ENCODE assay signal across 15 mouse cellular contexts in the genomic region with DNA sequence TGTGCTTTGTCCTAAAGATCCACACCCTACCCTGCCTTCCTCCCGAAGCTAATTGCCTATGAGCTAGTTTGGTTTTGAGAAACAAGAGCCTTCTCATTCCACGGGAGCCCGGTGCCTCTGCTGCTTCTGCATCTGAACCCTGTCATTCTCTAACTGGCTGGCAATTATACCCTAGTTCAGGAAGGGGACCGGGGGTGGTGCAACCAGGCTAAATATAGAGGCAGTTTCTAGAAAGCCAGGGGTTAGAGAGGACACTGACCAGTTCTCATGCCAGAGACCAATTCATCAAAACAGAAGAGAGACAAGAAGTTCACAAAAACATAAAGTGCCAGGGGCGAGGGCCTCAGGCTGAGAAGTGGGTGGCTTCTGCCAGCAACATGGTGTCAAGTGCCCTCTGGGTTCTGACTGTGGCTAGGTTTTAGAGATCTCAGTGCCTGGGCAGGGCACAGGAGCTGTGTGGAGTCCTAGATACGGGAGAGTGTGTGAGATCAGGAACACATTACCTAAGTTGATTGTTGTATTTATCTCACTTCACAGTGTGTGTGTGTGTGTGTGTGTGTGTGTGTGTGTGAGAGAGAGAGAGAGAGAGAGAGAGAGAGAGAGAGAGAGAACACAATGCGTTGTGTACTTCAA. TPM values are rescaled to one million over a fixed set of nuclear protein-coding genes. Genes with fewer than 3 reads are reported as not detected.
A peak's percentile ranks its signal among the peaks of the same experiment; 100 is the strongest.
DNase-seq lines count a peak whose midpoint lies in the region; ATAC-seq and TF ChIP-seq lines count a peak whose summit lies in the region.
"Had no signal": no experiment of that assay in that cellular context is flagged by ENCODE, and none has a peak within 500 bp of the region (broad histone marks: within the 10 kb centered on the region; RNA-seq: fewer than 3 reads in every experiment).

No protein-coding gene starts in this region.

- H3K9me3 ChIP-seq in heart, embryonic 12.5 days (replicated peaks), result no peaks in the 10 kb centered on the region
- H3K9me3 ChIP-seq in limb, embryonic 10.5 days (replicated peaks), result no peaks in the 10 kb centered on the region
- H3K9me3 ChIP-seq in intestine, postnatal 0 days (ENCODE audit: control insufficient read depth), result no peaks in the 10 kb centered on the region
- H3K9me3 ChIP-seq: lung, embryonic 15.5 days; midbrain, embryonic 10.5 days had no signal

- H3K4me1 ChIP-seq in heart, embryonic 12.5 days (replicated peaks), result peaks cover 14% of the 10 kb centered on the region
- peaks cover 18% of the 10 kb centered on the region for H3K4me1 ChIP-seq in limb, embryonic 10.5 days
- 0 out of 2 replicates have a peak, but pooled peaks cover 4% of the 10 kb centered on the region for H3K4me1 ChIP-seq in intestine, postnatal 0 days (replicated peaks; ENCODE audit: control insufficient read depth, insufficient read depth, low read length)
- H3K4me1 ChIP-seq: lung, embryonic 15.5 days; midbrain, embryonic 10.5 days had no signal

- H3K4me3 ChIP-seq in heart, embryonic 12.5 days, result no peak overlapping the region
- no peak overlapping the region for H3K4me3 ChIP-seq in limb, embryonic 10.5 days
- H3K4me3 ChIP-seq in intestine, postnatal 0 days (ENCODE audit: low read depth, low read length), result no peak overlapping the region
- H3K4me3 ChIP-seq: lung, embryonic 15.5 days; midbrain, embryonic 10.5 days had no signal

- no peak overlapping the region for H3K4me2 ChIP-seq in heart, embryonic 12.5 days
- H3K4me2 ChIP-seq in intestine, postnatal 0 days (replicated peaks; ENCODE audit: low read depth), result no peak overlapping the region
- H3K4me2 ChIP-seq: lung, embryonic 15.5 days had no signal

- WGBS in heart, embryonic 12.5 days, result 37% methylated on average over 7 of the region's 7 CpGs
- WGBS in limb, embryonic 10.5 days, result 72% methylated on average over 7 of the region's 7 CpGs
- WGBS in intestine, postnatal 0 days, result 67% methylated on average over 7 of the region's 7 CpGs

- no peak for TF ChIP-seq CTCF in intestine, postnatal 0 days (IDR thresholded peaks at IDR 0.05; ENCODE audit: low read depth)

- peaks cover 10% of the 10 kb centered on the region; the same call in 1 of the 2 replicates for H3K27me3 ChIP-seq in heart, embryonic 12.5 days (replicated peaks)
- H3K27me3 ChIP-seq in limb, embryonic 10.5 days (ENCODE audit: low read depth, poor library complexity, severe bottlenecking), result no peaks in the 10 kb centered on the region
- no peaks in the 10 kb centered on the region for H3K27me3 ChIP-seq in intestine, postnatal 0 days (replicated peaks; ENCODE audit: control insufficient read depth, insufficient read depth, low read length)
- H3K27me3 ChIP-seq: lung, embryonic 15.5 days had no signal

- no peak overlapping the region for H3K27ac ChIP-seq in heart, embryonic 12.5 days (ENCODE audit: poor library complexity, severe bottlenecking)
- H3K27ac ChIP-seq in limb, embryonic 10.5 days, result peak overlapping the region; percentile 25; the same call in 1 of the 2 replicates
- H3K27ac ChIP-seq in intestine, postnatal 0 days (ENCODE audit: low read depth, low read length), result no peak overlapping the region
- H3K27ac ChIP-seq: lung, embryonic 15.5 days; midbrain, embryonic 10.5 days had no signal

- no peak overlapping the region for H3K9ac ChIP-seq in heart, embryonic 12.5 days
- H3K9ac ChIP-seq in intestine, postnatal 0 days (ENCODE audit: low read depth, low read length), result no peak overlapping the region
- H3K9ac ChIP-seq: lung, embryonic 15.5 days had no signal

- H3K36me3 ChIP-seq in heart, embryonic 12.5 days, result no peaks in the 10 kb centered on the region
- H3K36me3 ChIP-seq in limb, embryonic 10.5 days, result no peaks in the 10 kb centered on the region
- H3K36me3 ChIP-seq in intestine, postnatal 0 days (ENCODE audit: control insufficient read depth, insufficient read depth), result peaks cover 9% of the 10 kb centered on the region; the same call in 1 of the 2 replicates
- H3K36me3 ChIP-seq: lung, embryonic 15.5 days; midbrain, embryonic 10.5 days had no signal

- peak; percentile 92 for DNase-seq in heart, adult 11 months
- peak; percentile 24 for DNase-seq in 3T3-L1 (ENCODE audit: low read depth, low spot score)
- DNase-seq in heart, adult 8-10 months (ENCODE audit: low spot score), result peak; percentile 48
- no peak for DNase-seq in limb, embryonic 10.5 days (ENCODE audit: low spot score)
- DNase-seq in natural killer cell, adult 2 months (ENCODE audit: low spot score in 2 of 2), result no peak
- DNase-seq: cerebellum, adult 11-12 months; left cerebral cortex, postnatal 4 days; thymus, postnatal 4 days had no signal

- ATAC-seq in heart, embryonic 12.5 days (ENCODE audit: insufficient number of reproducible peaks, low FRiP score), result no peak
- no peak for ATAC-seq in intestine, postnatal 0 days
- ATAC-seq: activated CD4-positive, CD25-positive, alpha-beta regulatory T cell, adult 4 months; forebrain, embryonic 16.5 days; hindbrain, embryonic 16.5 days had no signal

RNA-seq across cellular contexts. Expression of gene Vdr, which starts 31.6 kb away (rescaled TPM):
- polyA plus RNA-seq in heart, embryonic 12.5 days (2016; fragmentation: Nextera tagmentation; extraction: Ambion mirVana), result 1.4 and 1.6 TPM in 2 replicates
- 1 to 10 TPM in 3 of 4 experiments, under 1 TPM in 1; 0.98 to 1.6 (median 1.4) TPM for total RNA-seq in heart, adult 8-10 months (2022)
- polyA plus RNA-seq in limb, embryonic 10.5 days (2016; fragmentation: Nextera tagmentation; extraction: Ambion mirVana), result 0.15 and 0.23 TPM in 2 replicates
- 6.5 and 7.0 TPM in 2 replicates for polyA plus RNA-seq in intestine, postnatal 0 days (2015; fragmentation: Nextera tagmentation; extraction: Ambion mirVana)
- polyA plus RNA-seq: forebrain, embryonic 16.5 days had no signal

RNA-seq across cellular contexts. Expression of gene Hdac7, which starts 34.5 kb away (rescaled TPM):
- polyA plus RNA-seq in heart, embryonic 12.5 days (2016; fragmentation: Nextera tagmentation; extraction: Ambion mirVana), result 27.4 and 27.8 TPM in 2 replicates
- 10 to 100 TPM; 22.9 to 29.0 (median 26.5) TPM for total RNA-seq in heart, adult 8-10 months (2022)
- polyA plus RNA-seq in limb, embryonic 10.5 days (2016; fragmentation: Nextera tagmentation; extraction: Ambion mirVana), result 28.5 and 32.1 TPM in 2 replicates
- polyA plus RNA-seq in intestine, postnatal 0 days (2015; fragmentation: Nextera tagmentation; extraction: Ambion mirVana), result 7.8 and 9.2 TPM in 2 replicates

Comparison
In these comparisons a context has a peak if more than half of its experiments do, and no peak if none do; other contexts are left out.
1. DNase-seq: peak in heart, adult 11 months (single experiment), 3T3-L1 (single experiment) and heart, adult 8-10 months (single experiment); none in limb, embryonic 10.5 days (single experiment) and natural killer cell, adult 2 months (0 of 2).